Mouse (Mus musculus) kidney, embryonic 14.5 days (tissue): ENCODE results near the gene Rccd1. TPM values are rescaled to one million over a fixed set of nuclear protein-coding genes. Genes with fewer than 3 reads are reported as not detected.

ENCODE experiments used
- ATAC-seq: fragments of 200-750 bp; cut with Nextera tagmentation; 2 replicates; pipeline ENCODE4 v1.8.0; 2017; ENCODE audit warnings: moderate number of reproducible peaks, mild to moderate bottlenecking, moderate TSS enrichment, moderate library complexity; ENCODE audit not compliant: low FRiP score, low TSS enrichment
- H3K27ac ChIP-seq: fragments of 300-500 bp; sonication (generic); 2 replicates; pipeline ENCODE4 v1.5.1; 2014; ENCODE audit warnings: low read depth, mild to moderate bottlenecking, low read length, moderate library complexity, mixed read lengths
- H3K27me3 ChIP-seq: fragments of 300-500 bp; sonication (generic); 2 replicates; pipeline ENCODE4 v1.6.1; 2014; ENCODE audit warnings: mild to moderate bottlenecking, low read length; ENCODE audit not compliant: control insufficient read depth, insufficient read depth
- H3K36me3 ChIP-seq: fragments of 300-500 bp; sonication (generic); 2 replicates; pipeline ENCODE4 v1.6.1; 2014; ENCODE audit warnings: low read length, mixed read lengths; ENCODE audit not compliant: control insufficient read depth, insufficient read depth
- H3K4me1 ChIP-seq: fragments of 300-500 bp; sonication (generic); 2 replicates; pipeline ENCODE4 v1.6.1; 2014; ENCODE audit warnings: low read length, mixed read lengths; ENCODE audit not compliant: control insufficient read depth, insufficient read depth
- H3K4me2 ChIP-seq: fragments of 300-500 bp; sonication (generic); replicated peaks from 2 replicates; pipeline ENCODE4 v1.6.1; 2014; ENCODE audit warnings: low read depth, mild to moderate bottlenecking, low read length
- H3K4me3 ChIP-seq: fragments of 300-500 bp; sonication (generic); 2 replicates; pipeline ENCODE4 v1.5.1; 2014; ENCODE audit warnings: mild to moderate bottlenecking, low read length
- H3K9ac ChIP-seq: fragments of 300-500 bp; sonication (generic); 2 replicates; pipeline ENCODE4 v1.6.1; 2014; ENCODE audit warnings: low read depth, mild to moderate bottlenecking, low read length, moderate library complexity
- H3K9me3 ChIP-seq: fragments of 300-500 bp; sonication (generic); 2 replicates; pipeline ENCODE4 v1.6.1; 2016; ENCODE audit warnings: low read length; ENCODE audit not compliant: control insufficient read depth
- WGBS: fragments of 180-500 bp; shearing (Covaris S2); extraction: QIAGEN DNeasy Blood & Tissue Kit; methylation state at CpG from one replicate; pipeline ENCODE4 v1.1.7; 2014; 5-methylcytosine and 5-hydroxymethylcytosine counted together
- polyA plus RNA-seq: library from polyadenylated mRNA; unstranded; fragments of >200 nt; fragmentation: Nextera tagmentation; extraction: Ambion mirVana; gene quantifications from 2 replicates; pipeline ENCODE4 v1.2.1, GENCODE M21; 2014

The Rccd1 gene
- polyA plus RNA-seq, 1 experiment from 2014 or later: 15.1 TPM

- Histone ChIP-seq H3K4me2 (peak within 1 kb of the TSS; percentile 55), H3K9ac (peak within 1 kb of the TSS; percentile 62), H3K27ac (peak within 1 kb of the TSS; percentile 62), H3K36me3 (no peaks in the 10 kb centered on the region), H3K9me3 (no peaks in the 10 kb centered on the region; the same call in 1 of the 2 replicates), H3K4me1 (no peaks in the 10 kb centered on the region), H3K4me3 (peak within 1 kb of the TSS; percentile 55), H3K27me3 (no peaks in the 10 kb centered on the region)
- ATAC-seq: peak; percentile 98
- under 1% methylated on average over 48 of the region's 48 CpGs for WGBS
Measured at GRCm38 (mm10) chr7:80246148-80246721, 78.0 kb downstream of the Rccd1 start, which contains the start of gene Ttll13. Ttll13 (plus strand) TSS chr7:80246376.

DNA sequence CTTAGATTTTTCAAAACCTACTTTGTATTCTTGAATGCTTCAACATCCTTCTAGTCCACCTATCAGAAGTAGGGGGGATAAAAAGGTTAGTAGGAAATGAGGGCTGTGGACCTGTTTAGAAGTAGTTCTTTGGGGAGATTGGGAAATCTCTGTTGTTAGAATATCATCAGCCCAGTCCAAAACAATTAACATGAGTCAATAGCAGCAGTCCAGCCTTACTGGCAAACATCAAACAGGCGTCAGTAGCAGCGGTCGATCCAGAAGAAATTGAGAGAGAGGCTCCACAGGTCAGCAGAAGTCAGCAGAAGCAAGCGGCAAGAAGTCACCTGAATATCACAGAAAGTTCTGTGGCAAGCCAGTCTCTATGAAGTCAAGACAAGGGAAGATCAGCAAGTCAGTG lies 79.4 kb downstream of the Rccd1 start:
- H3K9ac ChIP-seq: no peak overlapping the region
- WGBS: 91% methylated on average over 4 of the region's 4 CpGs
- no peaks in the 10 kb centered on the region; the same call in 1 of the 2 replicates for H3K9me3 ChIP-seq
- H3K4me2 ChIP-seq: no peak overlapping the region
- no peaks in the 10 kb centered on the region for H3K4me1 ChIP-seq
- no peak overlapping the region for H3K4me3 ChIP-seq
- ATAC-seq: no peak
- H3K36me3 ChIP-seq: peaks cover 7% of the 10 kb centered on the region; the same call in 1 of the 2 replicates
- no peaks in the 10 kb centered on the region for H3K27me3 ChIP-seq
- H3K27ac ChIP-seq: no peak overlapping the region

Other genes with a start within 250 kb of the Rccd1 start
- gene Idh2, start 209.1 kb downstream of the Rccd1 start, polyA plus RNA-seq: 549 and 658 TPM in 2 replicates
- gene Sema4b, start 137.6 kb downstream of the Rccd1 start, polyA plus RNA-seq: 13.0 and 19.9 TPM in 2 replicates
- 100 and 139 TPM in 2 replicates for gene Cib1, start 91.6 kb downstream of the Rccd1 start, polyA plus RNA-seq
- 3.3 and 5.3 TPM in 2 replicates for gene Gdpgp1, start 91.6 kb downstream of the Rccd1 start, polyA plus RNA-seq
- gene Ttll13, start 78.1 kb downstream of the Rccd1 start, polyA plus RNA-seq: 0.47 and 1.7 TPM in 2 replicates
- gene Ngrn, start 63.2 kb downstream of the Rccd1 start, polyA plus RNA-seq: 44.8 and 49.7 TPM in 2 replicates
- 9.9 and 15.5 TPM in 2 replicates for gene Vps33b, start 54.8 kb downstream of the Rccd1 start, polyA plus RNA-seq
- gene Prc1, start 30.0 kb downstream of the Rccd1 start, polyA plus RNA-seq: 140 and 158 TPM in 2 replicates
- gene Unc45a, start 16.6 kb upstream of the Rccd1 start, polyA plus RNA-seq: 17.8 and 27.8 TPM in 2 replicates
- gene Hddc3, start 18.6 kb upstream of the Rccd1 start, polyA plus RNA-seq: 19.9 and 22.4 TPM in 2 replicates
- 11.9 and 17.2 TPM in 2 replicates for gene Man2a2, start 46.9 kb upstream of the Rccd1 start, polyA plus RNA-seq
- gene Fes, start 63.5 kb upstream of the Rccd1 start, polyA plus RNA-seq: 10.7 and 11.4 TPM in 2 replicates
- 11.3 and 13.6 TPM in 2 replicates for gene Furin, start 81.0 kb upstream of the Rccd1 start, polyA plus RNA-seq
- gene Blm, start 210.7 kb upstream of the Rccd1 start, polyA plus RNA-seq: 24.1 and 34.5 TPM in 2 replicates